Mouse (Mus musculus) kidney, postnatal 0 days (tissue): ENCODE measurements at regions not wholly inside any gene's neighbourhood (a gene's known extent, or its start where the extent isn't known, plus 50 kb on each side); places are given as distances from the start of the nearest gene placed in this dataset.

ENCODE experiments used
- ATAC-seq: fragments of 200-750 bp; cut with Nextera tagmentation; replicated peaks from 2 replicates; pipeline ENCODE4 v1.8.0; 2017; ENCODE audit warnings: low read depth, moderate number of reproducible peaks, moderate TSS enrichment, moderate library complexity; ENCODE audit not compliant: low FRiP score
- DNase-seq: peaks from one replicate; pipeline ENCODE4 v3.0.0-alpha.2; 2016; ENCODE audit warnings: low spot score
- H3K27ac ChIP-seq: fragments of 300-500 bp; sonication (generic); 2 replicates; pipeline ENCODE4 v1.5.1; 2014; ENCODE audit warnings: mild to moderate bottlenecking
- H3K27me3 ChIP-seq: fragments of 300-500 bp; sonication (generic); 2 replicates; pipeline ENCODE4 v1.6.1; 2014; ENCODE audit warnings: low read length, mixed read lengths; ENCODE audit not compliant: insufficient read depth
- H3K36me3 ChIP-seq: fragments of 300-500 bp; sonication (generic); 2 replicates; pipeline ENCODE4 v1.6.1; 2014; ENCODE audit warnings: low read length, mixed read lengths; ENCODE audit not compliant: insufficient read depth
- H3K4me1 ChIP-seq: fragments of 300-500 bp; sonication (generic); replicated peaks from 2 replicates; pipeline ENCODE4 v1.6.1; 2014; ENCODE audit warnings: antibody characterized with exemption, low read length, mixed read lengths; ENCODE audit not compliant: insufficient read depth
- H3K4me2 ChIP-seq: fragments of 300-500 bp; sonication (generic); 2 replicates; pipeline ENCODE4 v1.6.1; 2014; ENCODE audit warnings: mild to moderate bottlenecking, low read length, moderate library complexity, mixed read lengths
- H3K4me3 ChIP-seq: fragments of 300-500 bp; sonication (generic); replicated peaks from 2 replicates; pipeline ENCODE4 v1.5.1; 2014; ENCODE audit warnings: low read depth, low read length
- H3K9ac ChIP-seq: fragments of 300-500 bp; sonication (generic); 2 replicates; pipeline ENCODE4 v1.6.1; 2014; ENCODE audit warnings: low read depth, low read length
- H3K9me3 ChIP-seq: fragments of 300-500 bp; sonication (generic); replicated peaks from 2 replicates; pipeline ENCODE4 v1.6.1; 2016; ENCODE audit warnings: low read length, inconsistent platforms, mixed read lengths
- CTCF ChIP-seq: IDR thresholded peaks from 2 replicates; pipeline ENCODE4 v1.5.1; 2016; ENCODE audit warnings: antibody characterized with exemption, low read depth, mild to moderate bottlenecking, moderate library complexity
- WGBS: fragments of 180-500 bp; shearing (Covaris S2); extraction: QIAGEN DNeasy Blood & Tissue Kit; methylation state at CpG from one replicate; pipeline ENCODE4 v1.1.7; 2014; 5-methylcytosine and 5-hydroxymethylcytosine counted together

DNA sequence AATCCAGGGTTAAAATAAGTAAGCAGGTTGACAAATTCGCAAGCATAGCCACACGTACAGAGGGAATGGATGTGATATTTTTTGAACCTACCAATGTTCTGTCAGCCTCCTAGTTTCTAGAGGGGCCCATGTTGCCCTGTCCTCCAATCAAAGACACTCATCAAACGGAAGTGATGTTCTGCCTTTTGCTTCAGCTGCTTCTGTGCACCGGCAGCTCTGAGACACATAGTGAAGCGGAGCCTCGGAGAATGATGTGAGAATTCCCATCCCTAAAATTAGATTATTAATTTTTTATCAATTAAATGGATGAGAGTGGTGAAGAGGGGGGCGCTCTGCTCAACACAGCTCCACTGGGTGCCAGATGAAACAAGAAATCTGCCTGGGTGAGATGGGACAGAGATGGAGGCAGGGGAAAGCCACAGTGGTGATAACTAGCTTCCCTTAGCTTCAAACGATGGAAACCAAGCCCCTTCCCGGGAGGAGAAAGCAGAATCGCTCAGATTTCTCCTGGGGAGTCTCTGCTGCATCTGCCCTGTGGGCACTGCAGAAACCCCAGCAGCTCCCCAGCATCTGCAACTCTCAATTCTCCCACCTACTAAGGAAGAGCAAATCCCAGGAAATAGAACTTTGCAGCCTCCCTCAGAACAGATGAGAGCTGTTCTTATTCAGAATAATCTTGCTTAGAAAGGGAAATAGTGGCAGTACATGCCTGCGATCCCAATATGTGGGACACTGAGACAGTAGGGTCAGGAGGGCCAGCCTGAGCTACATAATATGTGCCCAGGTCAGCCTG is 391.7 kb upstream of the Clint1 start:
- Histone ChIP-seq H3K9me3 (no peaks in the 10 kb centered on the region), H3K27me3 (no peaks in the 10 kb centered on the region), H3K4me2 (no peak overlapping the region), H3K9ac (no peak overlapping the region), H3K36me3 (no peaks in the 10 kb centered on the region), H3K27ac (no peak overlapping the region), H3K4me1 (0 out of 2 replicates have a peak, but pooled peaks cover 3% of the 10 kb centered on the region), H3K4me3 (no peak overlapping the region)
- WGBS, result 89% methylated on average over 11 of the region's 11 CpGs
- no peak for ATAC-seq
- no peak for TF ChIP-seq CTCF
- no peak for DNase-seq

DNA sequence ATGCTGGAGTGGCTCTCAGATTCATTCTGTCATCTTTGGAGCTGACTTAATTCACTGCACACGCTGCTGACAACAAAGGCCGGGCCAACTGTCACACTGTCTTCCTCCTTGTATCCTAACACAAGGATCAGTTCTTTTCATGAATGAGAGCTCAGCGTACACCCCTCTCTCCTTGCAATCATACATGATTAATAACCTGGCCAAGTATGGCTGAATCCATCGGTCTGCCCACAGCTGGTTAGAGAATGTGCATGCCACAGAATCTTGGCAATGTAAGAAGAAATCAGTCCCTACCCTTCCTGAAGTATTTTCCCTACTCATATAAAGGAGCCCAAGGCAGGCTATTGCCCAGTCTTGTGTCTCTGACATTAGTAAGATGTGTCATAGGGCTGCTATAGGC is 387.4 kb upstream of the Clint1 start:
- no peak overlapping the region for H3K4me3 ChIP-seq
- DNase-seq (no peak), ATAC-seq (no peak)

DNA sequence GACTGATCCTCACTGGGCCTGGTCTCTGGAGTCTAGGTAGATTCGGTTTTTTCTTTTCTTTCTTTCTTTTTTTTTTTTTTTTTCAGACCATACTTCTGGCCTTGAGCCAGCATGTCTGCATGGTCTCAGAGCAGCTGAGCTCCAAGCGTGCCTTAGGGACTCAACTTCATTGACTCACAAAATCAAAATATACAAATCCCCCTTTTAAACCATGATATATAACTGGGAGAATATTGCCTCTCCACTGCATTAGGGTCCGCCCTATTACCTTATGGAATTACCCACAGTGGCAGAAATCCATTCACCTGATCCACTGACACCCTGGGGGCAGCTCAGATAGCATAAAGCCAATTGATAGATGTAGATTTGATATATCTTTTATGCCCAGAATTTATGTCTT is 385.5 kb upstream of the Clint1 start:
- DNase-seq, result no peak
- Histone ChIP-seq H3K9me3 (no peaks in the 10 kb centered on the region), H3K27ac (no peak overlapping the region), H3K9ac (no peak overlapping the region), H3K27me3 (no peaks in the 10 kb centered on the region), H3K4me2 (no peak overlapping the region), H3K36me3 (no peaks in the 10 kb centered on the region), H3K4me3 (no peak overlapping the region), H3K4me1 (no peaks in the 10 kb centered on the region)
- 73% methylated on average over 3 of the region's 3 CpGs for WGBS
- ATAC-seq, result no peak
- TF ChIP-seq CTCF, result no peak

More for the DNA sequence above, 387.4 kb upstream of the Clint1 start:
- no peak overlapping the region for H3K27ac ChIP-seq
- H3K9me3 ChIP-seq, result no peaks in the 10 kb centered on the region
- no peak overlapping the region for H3K9ac ChIP-seq
- no peak for TF ChIP-seq CTCF
- H3K27me3 ChIP-seq, result no peaks in the 10 kb centered on the region
- H3K4me2 ChIP-seq, result no peak overlapping the region
- H3K36me3 ChIP-seq, result no peaks in the 10 kb centered on the region
- WGBS, result 81% methylated on average over 4 of the region's 4 CpGs
- H3K4me1 ChIP-seq, result no peaks in the 10 kb centered on the region

DNA sequence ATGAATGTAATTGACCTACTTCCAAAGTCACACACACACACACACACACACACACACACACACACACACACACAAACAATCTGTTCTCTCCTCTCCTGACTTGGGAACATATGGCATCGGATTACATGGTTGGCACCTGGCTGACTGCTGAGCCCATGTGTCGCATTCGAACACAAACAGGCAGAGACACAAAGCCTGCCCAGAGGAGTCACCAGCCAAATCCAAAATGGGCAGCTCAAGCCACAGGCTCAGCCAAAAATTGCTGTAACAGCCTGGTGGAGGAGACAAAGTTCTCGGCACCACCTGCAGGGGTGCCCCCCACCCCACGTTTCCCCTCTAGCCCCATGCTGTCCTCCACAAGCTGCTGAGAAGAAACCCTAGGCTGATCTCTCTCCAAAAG is 379.7 kb upstream of the Clint1 start:
- Histone ChIP-seq H3K27me3 (no peaks in the 10 kb centered on the region), H3K4me3 (no peak overlapping the region), H3K9me3 (no peaks in the 10 kb centered on the region), H3K9ac (no peak overlapping the region), H3K4me1 (no peaks in the 10 kb centered on the region), H3K27ac (no peak overlapping the region), H3K4me2 (no peak overlapping the region), H3K36me3 (no peaks in the 10 kb centered on the region)
- DNase-seq (no peak), ATAC-seq (no peak)
- TF ChIP-seq CTCF, result no peak
- 58% methylated on average over 5 of the region's 5 CpGs for WGBS

DNA sequence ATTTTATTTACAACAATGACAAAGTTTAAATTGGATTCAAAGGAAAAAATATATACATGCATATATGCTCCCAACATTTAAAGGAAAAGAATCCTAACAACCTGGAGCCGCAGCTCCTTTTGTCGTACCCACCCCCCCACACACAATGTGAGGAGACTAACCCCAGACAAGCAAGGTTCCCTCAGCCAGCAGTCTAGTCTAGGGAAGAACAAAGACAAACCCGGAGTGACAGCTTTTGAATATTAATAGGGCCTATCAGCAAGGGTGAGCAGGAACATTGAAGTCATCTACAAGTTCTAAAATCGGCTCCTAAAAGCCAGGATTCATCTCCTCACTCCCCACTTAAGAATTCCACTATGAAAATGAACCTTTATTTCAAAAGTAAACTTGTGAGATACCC is 374.9 kb upstream of the Clint1 start:
- Histone ChIP-seq H3K4me2 (no peak overlapping the region), H3K27ac (no peak overlapping the region), H3K4me3 (no peak overlapping the region), H3K36me3 (no peaks in the 10 kb centered on the region), H3K4me1 (no peaks in the 10 kb centered on the region), H3K27me3 (no peaks in the 10 kb centered on the region), H3K9me3 (no peaks in the 10 kb centered on the region), H3K9ac (no peak overlapping the region)
- DNase-seq, result no peak
- no peak for TF ChIP-seq CTCF
- 75% methylated on average over 4 of the region's 4 CpGs for WGBS
- ATAC-seq, result no peak

DNA sequence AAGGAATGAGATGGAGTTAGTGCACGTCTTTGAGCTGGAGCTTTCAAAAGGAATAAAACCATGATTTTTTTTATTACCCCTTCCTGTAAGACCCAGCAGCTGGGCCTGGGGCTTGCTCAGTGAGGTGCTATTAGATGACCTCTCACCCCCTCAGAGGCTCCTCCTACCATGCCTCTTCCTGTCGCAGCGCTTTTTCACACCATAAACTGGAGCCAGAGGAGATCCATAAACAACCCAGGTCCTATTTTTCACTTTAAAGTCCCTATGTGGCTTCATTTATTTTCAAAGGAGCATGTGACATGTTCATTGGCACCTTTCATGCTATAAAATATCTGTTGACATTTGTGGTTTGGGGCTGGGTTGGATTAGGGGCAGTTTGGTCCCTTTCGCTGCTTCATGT is 365.9 kb upstream of the Clint1 start:
- H3K27me3 ChIP-seq, result no peaks in the 10 kb centered on the region
- no peaks in the 10 kb centered on the region for H3K36me3 ChIP-seq

More for the DNA sequence above, 365.9 kb upstream of the Clint1 start:
- H3K4me1 ChIP-seq, result no peaks in the 10 kb centered on the region
- no peak overlapping the region for H3K27ac ChIP-seq
- DNase-seq (no peak), ATAC-seq (no peak)
- 36% methylated on average over 4 of the region's 4 CpGs for WGBS
- no peak overlapping the region for H3K4me2 ChIP-seq
- H3K9ac ChIP-seq, result no peak overlapping the region
- no peak overlapping the region for H3K4me3 ChIP-seq
- no peak for TF ChIP-seq CTCF
- no peaks in the 10 kb centered on the region for H3K9me3 ChIP-seq
